ENCODE assay signal across 21 mouse cellular contexts in genomic region chr12:76727955-76728354, GRCm38 (mm10).
"Had no signal": no experiment of that assay in that cellular context is flagged by ENCODE, and none has a peak within 500 bp of the region (broad histone marks: within the 10 kb centered on the region; RNA-seq: fewer than 3 reads in every experiment).

No protein-coding gene starts in this region.

- H3K4me2 ChIP-seq: lung, embryonic 15.5 days; midbrain, embryonic 11.5 days; midbrain, embryonic 13.5 days; midbrain, embryonic 15.5 days; neural tube, embryonic 13.5 days; neural tube, embryonic 15.5 days had no signal

- DNase-seq: lung, adult 2 months; lung, postnatal 14 days; lung, postnatal 36 days; retina, postnatal 1 day; right cerebral cortex, adult 18-20 months; right cerebral cortex, postnatal 25 days; right cerebral cortex, postnatal 4 days; spleen, adult 18-20 months; thymus, adult 18-20 months; thymus, postnatal 14 days; thymus, postnatal 36 days had no signal

- H3K27ac ChIP-seq: lung, embryonic 15.5 days; macrophage; midbrain, embryonic 13.5 days; midbrain, embryonic 15.5 days; neural tube, embryonic 13.5 days; neural tube, embryonic 15.5 days had no signal

- H3K36me3 ChIP-seq: lung, embryonic 15.5 days; midbrain, embryonic 13.5 days; midbrain, embryonic 15.5 days; neural tube, embryonic 13.5 days; neural tube, embryonic 15.5 days had no signal

- H3K9me3 ChIP-seq: lung, embryonic 15.5 days; midbrain, embryonic 15.5 days; neural tube, embryonic 15.5 days had no signal

- H3K4me3 ChIP-seq: lung, embryonic 15.5 days; megakaryocyte, embryonic 14.5 days; midbrain, embryonic 13.5 days; midbrain, embryonic 15.5 days; myocyte; neural tube, embryonic 13.5 days; neural tube, embryonic 15.5 days had no signal

- H3K27me3 ChIP-seq: lung, embryonic 15.5 days; midbrain, embryonic 13.5 days; midbrain, embryonic 15.5 days; neural tube, embryonic 13.5 days; neural tube, embryonic 15.5 days had no signal

- ATAC-seq: lung, postnatal 0 days; midbrain, embryonic 13.5 days; midbrain, embryonic 15.5 days had no signal

- H3K9ac ChIP-seq: lung, embryonic 15.5 days; midbrain, embryonic 13.5 days; midbrain, embryonic 15.5 days; neural tube, embryonic 13.5 days; neural tube, embryonic 15.5 days had no signal

- H3K4me1 ChIP-seq: lung, embryonic 15.5 days; megakaryocyte, embryonic 14.5 days; midbrain, embryonic 13.5 days; midbrain, embryonic 15.5 days; neural tube, embryonic 13.5 days; neural tube, embryonic 15.5 days had no signal
